12 mouse cellular contexts compared by ENCODE assay signal in the genomic region with DNA sequence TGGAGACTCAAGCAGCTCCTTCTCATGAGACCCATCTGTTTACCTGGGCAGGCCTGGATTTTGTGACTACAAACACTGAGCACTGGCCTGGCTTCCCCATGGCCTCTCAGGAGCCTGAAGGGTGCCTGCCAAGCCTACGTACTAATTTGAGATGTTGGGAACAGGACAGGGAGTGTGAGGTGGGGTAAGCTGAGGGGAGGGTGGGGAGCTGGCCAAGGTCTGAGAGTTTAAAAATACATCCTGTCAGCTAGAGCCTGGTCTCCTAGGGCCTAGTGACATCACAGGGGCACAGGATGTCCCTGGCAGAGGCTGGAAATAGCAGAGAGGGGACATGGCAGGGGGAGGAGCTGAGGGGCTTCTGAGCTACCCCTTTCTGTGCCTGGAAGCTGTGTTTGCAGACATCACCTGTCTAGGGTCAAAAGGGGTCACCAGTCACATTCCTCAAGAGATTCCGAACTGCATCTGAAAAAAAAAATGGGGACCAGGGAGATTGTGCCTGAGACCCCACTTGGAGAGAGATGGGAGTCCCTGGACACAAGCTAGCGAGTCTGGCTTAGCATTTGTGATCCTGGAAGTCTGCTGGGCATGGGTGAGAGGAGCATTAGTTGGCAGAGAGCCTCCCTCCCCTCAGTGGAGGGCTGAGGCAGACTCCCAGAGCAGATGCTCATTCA. TPM values are rescaled to one million over a fixed set of nuclear protein-coding genes. Genes with fewer than 3 reads are reported as not detected.
DNase-seq lines count a peak whose midpoint lies in the region; ATAC-seq and TF ChIP-seq lines count a peak whose summit lies in the region.
"Had no signal": no experiment of that assay in that cellular context is flagged by ENCODE, and none has a peak within 500 bp of the region (broad histone marks: within the 10 kb centered on the region; RNA-seq: fewer than 3 reads in every experiment).

No protein-coding gene starts in this region.

- H3K9me3 ChIP-seq in embryonic facial prominence, embryonic 10.5 days = no peaks in the 10 kb centered on the region
- H3K9me3 ChIP-seq in heart, embryonic 13.5 days = no peaks in the 10 kb centered on the region
- no peaks in the 10 kb centered on the region for H3K9me3 ChIP-seq in intestine, postnatal 0 days (ENCODE audit: control insufficient read depth)
- no peaks in the 10 kb centered on the region for H3K9me3 ChIP-seq in forebrain, postnatal 0 days (ENCODE audit: low read length)
- H3K9me3 ChIP-seq: forebrain, embryonic 13.5 days; limb, embryonic 10.5 days had no signal

- 0 out of 2 replicates have a peak overlapping the region, but pooled peaks have one; percentile 0 for H3K27ac ChIP-seq in embryonic facial prominence, embryonic 10.5 days (replicated peaks)
- H3K27ac ChIP-seq in heart, embryonic 13.5 days (replicated peaks) = peak overlapping the region; percentile 14; the same call in 1 of the 2 replicates
- no peak overlapping the region for H3K27ac ChIP-seq in intestine, postnatal 0 days (ENCODE audit: low read depth, low read length)
- H3K27ac ChIP-seq in forebrain, postnatal 0 days (ENCODE audit: low read depth, low read length) = no peak overlapping the region
- H3K27ac ChIP-seq: forebrain, embryonic 13.5 days; limb, embryonic 10.5 days had no signal

- ATAC-seq in cerebellum, adult (ENCODE audit: insufficient number of reproducible peaks, low FRiP score, low TSS enrichment) = no peak
- ATAC-seq in heart, embryonic 13.5 days (ENCODE audit: extremely low read depth, insufficient number of reproducible peaks, low FRiP score, low TSS enrichment) = no peak
- ATAC-seq in intestine, postnatal 0 days = no peak
- ATAC-seq in forebrain, postnatal 0 days = no peak
- ATAC-seq: forebrain, embryonic 13.5 days; liver, postnatal 0 days had no signal

- DNase-seq in cerebellum, adult 18-20 months = peak; percentile 62 to 66
- peak; percentile 65 for DNase-seq in brain, adult 2 months (ENCODE audit: low read depth, low spot score)
- DNase-seq in embryonic facial prominence, embryonic 10.5 days (ENCODE audit: low spot score) = no peak
- no peak for DNase-seq in thymus, adult 18-20 months
- DNase-seq in forebrain, postnatal 0 days = no peak
- DNase-seq: liver, postnatal 0 days had no signal

- H3K4me2 ChIP-seq in heart, embryonic 13.5 days = no peak overlapping the region
- no peak overlapping the region for H3K4me2 ChIP-seq in intestine, postnatal 0 days (replicated peaks; ENCODE audit: low read depth)
- H3K4me2 ChIP-seq in forebrain, postnatal 0 days (ENCODE audit: low read depth) = no peak overlapping the region
- H3K4me2 ChIP-seq: forebrain, embryonic 13.5 days had no signal

- peaks cover 51% of the 10 kb centered on the region for H3K4me1 ChIP-seq in embryonic facial prominence, embryonic 10.5 days
- peaks cover 44% of the 10 kb centered on the region for H3K4me1 ChIP-seq in heart, embryonic 13.5 days
- peaks cover 2% of the 10 kb centered on the region; the same call in 1 of the 2 replicates for H3K4me1 ChIP-seq in intestine, postnatal 0 days (replicated peaks; ENCODE audit: control insufficient read depth, insufficient read depth, low read length)
- no peaks in the 10 kb centered on the region; the same call in 1 of the 2 replicates for H3K4me1 ChIP-seq in forebrain, postnatal 0 days (ENCODE audit: insufficient read depth)

- no peak overlapping the region for H3K4me3 ChIP-seq in embryonic facial prominence, embryonic 10.5 days
- no peak overlapping the region for H3K4me3 ChIP-seq in heart, embryonic 13.5 days
- H3K4me3 ChIP-seq in intestine, postnatal 0 days (ENCODE audit: low read depth, low read length) = no peak overlapping the region
- no peak overlapping the region for H3K4me3 ChIP-seq in forebrain, postnatal 0 days (ENCODE audit: low read depth, low read length)
- H3K4me3 ChIP-seq: forebrain, embryonic 13.5 days; limb, embryonic 10.5 days; myocyte had no signal

- TF ChIP-seq CTCF in intestine, postnatal 0 days (IDR thresholded peaks at IDR 0.05; ENCODE audit: low read depth) = no peak
- TF ChIP-seq CTCF in forebrain, postnatal 0 days (IDR thresholded peaks at IDR 0.05; ENCODE audit: low read depth) = no peak

- H3K36me3 ChIP-seq in embryonic facial prominence, embryonic 10.5 days (replicated peaks) = no peaks in the 10 kb centered on the region
- H3K36me3 ChIP-seq in heart, embryonic 13.5 days = no peaks in the 10 kb centered on the region
- no peaks in the 10 kb centered on the region; the same call in 1 of the 2 replicates for H3K36me3 ChIP-seq in intestine, postnatal 0 days (ENCODE audit: control insufficient read depth, insufficient read depth)
- peaks cover 2% of the 10 kb centered on the region; the same call in 1 of the 2 replicates for H3K36me3 ChIP-seq in forebrain, postnatal 0 days (ENCODE audit: insufficient read depth)

- peak overlapping the region; percentile 50 for H3K9ac ChIP-seq in heart, embryonic 13.5 days
- no peak overlapping the region for H3K9ac ChIP-seq in intestine, postnatal 0 days (ENCODE audit: low read depth, low read length)
- no peak overlapping the region for H3K9ac ChIP-seq in forebrain, postnatal 0 days
- H3K9ac ChIP-seq: liver, postnatal 0 days had no signal

- WGBS in embryonic facial prominence, embryonic 10.5 days = 48% methylated on average over 3 of the region's 3 CpGs
- 39% methylated on average over 3 of the region's 3 CpGs for WGBS in heart, embryonic 13.5 days
- WGBS in intestine, postnatal 0 days = 72% methylated on average over 3 of the region's 3 CpGs
- 66% methylated on average over 3 of the region's 3 CpGs for WGBS in forebrain, postnatal 0 days

- peaks cover 26% of the 10 kb centered on the region for H3K27me3 ChIP-seq in embryonic facial prominence, embryonic 10.5 days (replicated peaks; ENCODE audit: low read depth, poor library complexity, severe bottlenecking)
- peaks cover 9% of the 10 kb centered on the region for H3K27me3 ChIP-seq in heart, embryonic 13.5 days (replicated peaks)
- no peaks in the 10 kb centered on the region for H3K27me3 ChIP-seq in intestine, postnatal 0 days (replicated peaks; ENCODE audit: control insufficient read depth, insufficient read depth, low read length)
- no peaks in the 10 kb centered on the region for H3K27me3 ChIP-seq in forebrain, postnatal 0 days (ENCODE audit: insufficient read depth, low read length)

RNA-seq across cellular contexts. Expression of gene Tob2, which starts 24.3 kb away (rescaled TPM):
- 20.1 and 20.3 TPM in 2 replicates for polyA plus RNA-seq in embryonic facial prominence, embryonic 10.5 days (2016; fragmentation: Nextera tagmentation; extraction: Ambion mirVana)
- 11.8 and 13.8 TPM in 2 replicates for polyA plus RNA-seq in heart, embryonic 13.5 days (2015; fragmentation: Nextera tagmentation; extraction: Ambion mirVana)
- 19.8 and 22.1 TPM in 2 replicates for polyA plus RNA-seq in intestine, postnatal 0 days (2015; fragmentation: Nextera tagmentation; extraction: Ambion mirVana)
- total RNA-seq in forebrain, postnatal 0 days (2014; rRNA removed) = 9.2 and 13.0 TPM in 2 replicates
- 11.4 TPM in 2 replicates for polyA plus RNA-seq in forebrain, postnatal 0 days (2015; fragmentation: Nextera tagmentation; extraction: Ambion mirVana)

RNA-seq across cellular contexts. Expression of gene Tef, which starts 32.1 kb away (rescaled TPM):
- 15.9 and 16.0 TPM in 2 replicates for polyA plus RNA-seq in embryonic facial prominence, embryonic 10.5 days (2016; fragmentation: Nextera tagmentation; extraction: Ambion mirVana)
- 22.0 and 22.2 TPM in 2 replicates for polyA plus RNA-seq in heart, embryonic 13.5 days (2015; fragmentation: Nextera tagmentation; extraction: Ambion mirVana)
- polyA plus RNA-seq in intestine, postnatal 0 days (2015; fragmentation: Nextera tagmentation; extraction: Ambion mirVana) = 13.4 and 16.0 TPM in 2 replicates
- total RNA-seq in forebrain, postnatal 0 days (2014; rRNA removed) = 60.2 and 71.8 TPM in 2 replicates
- polyA plus RNA-seq in forebrain, postnatal 0 days (2015; fragmentation: Nextera tagmentation; extraction: Ambion mirVana) = 21.9 and 27.8 TPM in 2 replicates

RNA-seq across cellular contexts. Expression of gene Phf5a, which starts 37.4 kb away (rescaled TPM):
- polyA plus RNA-seq in embryonic facial prominence, embryonic 10.5 days (2016; fragmentation: Nextera tagmentation; extraction: Ambion mirVana) = 260 and 267 TPM in 2 replicates
- polyA plus RNA-seq in heart, embryonic 13.5 days (2015; fragmentation: Nextera tagmentation; extraction: Ambion mirVana) = 92.7 and 114 TPM in 2 replicates
- 75.9 and 79.2 TPM in 2 replicates for polyA plus RNA-seq in intestine, postnatal 0 days (2015; fragmentation: Nextera tagmentation; extraction: Ambion mirVana)
- total RNA-seq in forebrain, postnatal 0 days (2014; rRNA removed) = 41.5 and 48.5 TPM in 2 replicates
- polyA plus RNA-seq in forebrain, postnatal 0 days (2015; fragmentation: Nextera tagmentation; extraction: Ambion mirVana) = 107 and 112 TPM in 2 replicates

RNA-seq across cellular contexts. Expression of gene Aco2, which starts 37.8 kb away (rescaled TPM):
- polyA plus RNA-seq in embryonic facial prominence, embryonic 10.5 days (2016; fragmentation: Nextera tagmentation; extraction: Ambion mirVana) = 153 TPM in 2 replicates
- 486 and 514 TPM in 2 replicates for polyA plus RNA-seq in heart, embryonic 13.5 days (2015; fragmentation: Nextera tagmentation; extraction: Ambion mirVana)
- polyA plus RNA-seq in intestine, postnatal 0 days (2015; fragmentation: Nextera tagmentation; extraction: Ambion mirVana) = 192 and 209 TPM in 2 replicates
- 354 and 357 TPM in 2 replicates for total RNA-seq in forebrain, postnatal 0 days (2014; rRNA removed)
- 234 and 251 TPM in 2 replicates for polyA plus RNA-seq in forebrain, postnatal 0 days (2015; fragmentation: Nextera tagmentation; extraction: Ambion mirVana)

Comparison
In these comparisons a context has a peak if more than half of its experiments do, and no peak if none do; other contexts are left out.
1. DNase-seq: peak in cerebellum, adult 18-20 months (2 of 2) and brain, adult 2 months (single experiment); none in embryonic facial prominence, embryonic 10.5 days (single experiment), thymus, adult 18-20 months (0 of 2) and forebrain, postnatal 0 days (single experiment).
2. H3K27ac ChIP-seq: peak in embryonic facial prominence, embryonic 10.5 days (single experiment) and heart, embryonic 13.5 days (single experiment); none in intestine, postnatal 0 days (single experiment) and forebrain, postnatal 0 days (single experiment).